Mouse (Mus musculus) gastrocnemius, postnatal 36 days (tissue): ENCODE measurements around the gene Zfp1. TPM values are rescaled to one million over a fixed set of nuclear protein-coding genes. Genes with fewer than 3 reads are reported as not detected.
"Not testable (repeated sequence)": the region's sequence is repeated elsewhere in the genome, so short reads cannot be mapped to it uniquely, and the experiment has no call there.

Experiments
- DNase-seq, 2 experiments: peaks; one replicate each; pipeline ENCODE4 v3.0.0; 2022
- intact Hi-C: fragments of 180-260 bp; cut with DNase I; formaldehyde crosslinking; loops from one replicate; pipeline ENCODE4 v1.15.1; 2025
- total RNA-seq, 2 experiments: library from RNA; stranded (reverse); gene quantifications; 2 replicates each; pipeline ENCODE4 v1.2.3; 2021

The Zfp1 gene
- total RNA-seq, 2 experiments from 2014 or later = 6.8 to 9.2 TPM

DNA sequence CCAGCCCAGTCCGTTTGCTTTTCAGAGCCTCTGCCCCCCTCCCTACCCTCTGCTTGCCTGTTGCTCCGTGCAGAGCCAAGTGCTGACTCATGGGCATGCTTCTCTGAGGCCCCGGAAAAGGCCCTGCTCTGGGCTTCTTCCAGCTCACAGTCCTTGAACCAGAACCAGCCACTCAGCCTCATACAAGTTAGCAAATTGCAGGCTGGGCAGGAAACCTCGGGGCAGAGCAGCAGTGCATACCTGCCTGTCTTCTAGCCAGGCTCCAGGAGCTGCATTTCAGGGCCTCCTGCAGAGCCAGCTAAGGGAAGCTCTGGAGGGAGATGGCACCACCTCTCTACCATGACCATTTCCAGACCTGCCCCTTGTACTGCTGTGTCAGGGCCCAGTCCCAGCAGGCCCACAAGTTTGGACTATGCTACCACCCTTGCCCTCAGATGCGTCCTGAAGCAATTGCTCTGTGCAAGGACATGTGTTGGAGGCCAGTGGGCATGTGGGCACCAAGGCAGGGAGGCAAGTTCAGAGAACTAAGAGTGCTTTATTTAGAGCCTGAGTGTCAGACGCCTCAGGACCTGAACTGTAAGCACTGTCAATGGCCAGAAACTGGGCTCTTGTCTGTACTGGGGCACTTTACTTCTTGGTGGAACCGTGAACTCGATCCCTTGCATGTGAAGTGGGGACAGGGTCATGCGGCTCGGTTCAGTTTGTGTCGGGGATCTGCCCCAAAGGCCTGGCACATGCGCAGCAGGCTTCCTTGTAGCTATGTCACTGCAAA, 18.9 kb upstream of the Zfp1 start:
- DNase-seq = peak; percentile 54 to 57
- intact Hi-C loops = no loop called here

DNA sequence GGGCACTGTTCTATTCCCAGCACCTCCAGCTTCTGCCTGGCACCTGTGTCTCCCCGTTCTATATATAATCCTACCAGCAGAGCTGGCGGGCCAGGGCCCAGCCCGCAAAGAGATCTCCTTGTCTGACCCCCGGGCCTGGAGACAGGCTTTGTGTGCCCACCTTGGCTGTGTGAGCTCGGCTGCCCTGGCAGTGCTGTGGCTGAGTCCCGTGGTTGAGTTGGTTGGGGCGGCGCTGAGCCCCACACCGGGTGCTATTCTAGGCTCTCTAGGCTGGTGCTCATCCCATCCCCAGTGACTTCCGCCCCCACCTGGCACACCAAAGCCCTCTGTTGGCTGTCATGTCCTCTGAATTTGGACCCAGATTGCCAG, 18.4 kb upstream of the Zfp1 start:
- peak in 1 of 2 experiments; percentile 58 for DNase-seq
- intact Hi-C loops = no loop called here

DNA sequence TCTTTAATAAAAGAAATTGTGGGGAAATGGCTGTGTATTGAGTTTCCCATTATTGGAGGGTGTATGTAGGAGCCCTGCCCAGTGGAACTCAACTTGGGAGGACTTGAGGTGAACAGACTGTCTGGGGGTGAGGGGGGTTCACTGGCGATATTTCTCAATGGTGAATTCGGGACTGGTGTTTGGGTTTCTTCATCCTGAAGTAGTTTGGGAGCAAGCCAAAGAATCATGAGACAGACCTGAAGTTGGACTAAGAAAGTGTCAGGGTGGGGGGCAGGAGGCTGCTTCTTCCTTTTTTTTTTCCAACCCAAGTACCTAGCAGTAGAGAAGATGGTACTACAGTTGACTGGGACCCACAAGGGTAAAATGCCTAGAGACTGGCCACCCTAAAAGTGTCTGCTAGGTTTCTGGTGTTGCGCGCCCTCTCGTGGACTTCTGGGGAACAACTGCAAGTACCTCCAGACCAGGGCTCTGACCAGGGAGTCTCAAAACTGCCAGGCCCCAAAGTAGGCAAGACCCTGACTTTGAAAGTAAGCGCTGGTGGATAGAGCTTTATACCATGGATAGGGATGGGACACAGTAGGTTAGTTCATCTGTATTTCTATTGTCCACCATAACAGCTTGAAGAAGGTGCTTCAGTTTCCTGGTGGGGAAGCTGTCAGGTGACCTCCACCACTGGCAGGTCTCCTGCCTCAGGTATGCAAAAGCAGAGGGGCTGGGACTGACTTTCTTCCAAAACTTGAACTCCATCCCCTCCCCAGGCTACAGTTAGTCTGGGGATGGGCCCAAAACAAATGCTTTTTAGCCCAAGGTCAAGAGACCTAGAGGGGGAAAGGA, 17.3 kb upstream of the Zfp1 start:
- DNase-seq = peak; percentile 66 to 75
- intact Hi-C loops = loop anchor here (1.0 kb wide), 1 partner anchor 90 kb away; the partner anchor contains the start of gene Znrf1

DNA sequence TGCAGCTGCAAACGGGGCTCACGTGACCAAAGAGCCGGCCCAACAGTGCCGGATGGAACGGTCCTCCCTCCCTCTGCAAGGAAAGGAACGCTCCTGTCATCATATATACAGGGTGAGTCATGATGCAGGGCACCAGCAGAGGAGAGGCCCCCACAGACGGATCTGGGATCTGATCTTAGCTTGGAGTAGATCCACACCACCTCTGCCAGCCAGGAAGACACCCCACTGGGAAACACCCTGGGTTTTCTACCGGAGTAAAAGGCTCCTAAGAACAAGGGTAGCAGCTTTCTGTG, 16.7 kb upstream of the Zfp1 start:
- DNase-seq = no peak
- intact Hi-C loops = loop anchor here (1.0 kb wide), 1 partner anchor 90 kb away; the partner anchor contains the start of gene Znrf1

DNA sequence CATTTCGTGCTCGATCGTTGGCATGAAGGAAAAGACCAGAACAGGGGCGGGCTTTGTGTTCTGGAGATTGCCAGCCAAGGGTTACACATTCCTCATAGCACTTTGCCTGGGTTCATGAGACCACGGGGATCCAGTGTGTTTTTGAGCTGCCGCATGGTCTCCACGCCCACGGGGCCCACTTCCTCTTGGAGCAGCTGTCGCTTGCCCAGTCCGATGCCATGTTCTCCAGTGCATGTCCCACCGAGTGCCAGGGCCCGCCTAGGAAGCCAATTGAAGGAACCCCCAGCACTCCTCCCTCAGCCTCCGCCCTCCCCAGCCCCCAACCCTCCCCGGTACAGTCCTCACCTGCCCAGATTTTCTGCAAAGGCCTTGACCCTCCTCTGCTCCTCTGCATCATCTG, 16.3 kb upstream of the Zfp1 start:
- DNase-seq = no peak
- intact Hi-C loops = loop anchor here (1.0 kb wide), 1 partner anchor 91 kb away; the partner anchor contains the start of gene Znrf1

DNA sequence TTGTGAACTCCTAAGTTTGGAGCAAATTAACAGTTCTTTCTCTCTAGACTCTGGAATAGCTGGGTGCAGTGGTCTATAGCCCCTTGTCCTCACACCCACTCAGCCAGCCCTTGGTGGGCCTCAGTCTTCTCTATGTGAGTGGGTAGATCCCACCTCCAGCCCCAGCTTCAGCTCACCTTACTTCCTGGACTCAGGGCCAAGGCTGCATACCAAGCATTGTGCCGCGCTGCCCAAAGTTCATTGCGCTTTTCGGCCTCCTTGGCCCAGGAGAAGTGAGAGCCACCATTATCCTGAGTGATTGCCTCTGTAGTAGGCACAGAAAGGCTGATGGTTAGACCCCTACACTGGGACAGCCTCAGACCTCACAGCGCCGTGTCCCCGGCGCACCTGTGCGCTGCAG, 15.3 kb upstream of the Zfp1 start:
- DNase-seq = no peak
- intact Hi-C loops = no loop called here

DNA sequence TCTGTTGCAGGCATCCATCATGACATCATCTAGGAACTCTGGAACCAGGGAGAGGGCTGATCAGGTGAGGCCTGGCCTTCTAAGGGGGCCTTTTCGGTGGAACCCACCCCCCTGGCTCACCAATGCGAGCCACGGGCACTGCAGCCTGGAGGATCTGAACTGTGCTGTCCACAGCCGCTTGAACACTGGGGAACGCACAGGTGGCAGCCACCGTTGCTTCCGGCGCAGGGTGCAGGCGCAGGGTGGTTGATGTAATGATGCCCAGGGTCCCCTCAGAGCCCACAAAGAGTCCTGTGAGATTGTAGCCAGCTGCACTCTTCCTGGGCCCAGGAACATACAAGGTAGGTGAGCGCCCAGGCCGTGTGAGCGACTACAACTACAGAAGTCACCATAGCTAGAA, 14.8 kb upstream of the Zfp1 start:
- intact Hi-C loops = no loop called here
- DNase-seq = no peak

DNA sequence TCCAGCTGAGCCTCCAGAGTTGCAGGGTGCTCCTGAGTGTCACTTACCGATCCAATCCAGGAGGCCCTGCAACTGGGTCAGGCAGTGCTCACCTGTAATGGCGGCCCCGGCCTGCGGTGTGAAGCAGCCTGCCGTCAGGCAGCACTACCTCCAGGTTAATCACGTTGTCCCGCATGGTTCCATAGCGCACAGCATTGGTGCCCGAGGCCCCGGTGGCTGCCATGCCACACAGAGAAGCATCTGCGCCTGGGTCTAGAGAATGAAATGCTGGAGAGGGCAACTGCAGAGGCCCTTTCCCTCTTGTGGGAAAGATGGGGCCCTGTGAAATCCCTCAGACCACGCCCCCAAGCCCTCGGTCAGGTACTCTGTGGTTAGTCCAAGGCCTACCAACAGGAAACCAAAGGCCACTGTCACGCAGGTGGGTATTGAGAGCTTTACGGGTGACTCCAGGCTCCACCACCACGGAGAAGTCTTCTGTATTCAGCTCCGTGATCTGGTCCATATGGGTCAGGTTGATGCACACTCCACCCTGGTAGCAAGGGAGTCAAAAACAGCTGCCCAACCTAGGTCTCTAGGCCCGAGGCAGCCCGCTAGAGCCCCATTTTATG, 14.2 kb upstream of the Zfp1 start:
- intact Hi-C loops = no loop called here
- DNase-seq = no peak

DNA sequence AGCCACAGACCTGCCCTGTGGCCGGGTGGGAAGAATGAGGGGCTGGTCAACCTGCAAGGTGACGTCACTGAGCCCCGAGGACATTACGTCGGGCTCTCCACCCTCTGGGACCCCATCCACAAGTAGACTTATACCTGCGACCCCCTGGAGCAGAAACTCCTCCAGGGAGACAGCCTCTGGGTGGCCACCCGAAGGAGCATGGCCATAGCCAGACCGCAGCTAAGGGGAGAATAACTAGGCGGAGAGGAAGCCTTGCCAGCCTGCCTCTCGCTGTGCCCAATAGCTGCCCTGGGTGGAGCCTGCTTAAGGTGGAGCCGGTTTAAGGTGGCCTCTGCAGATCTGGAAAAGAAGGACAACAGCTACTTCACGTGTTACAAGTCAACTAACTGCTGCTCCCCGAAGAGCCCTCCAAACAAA, 13.1 kb upstream of the Zfp1 start, which contains the start of gene Ldhd:
Gene Ldhd, minus strand, starts transcription at position 270 of the 417 bp plus-strand sequence.
- DNase-seq = peak; percentile 45 to 56
- intact Hi-C loops = no loop called here

DNA sequence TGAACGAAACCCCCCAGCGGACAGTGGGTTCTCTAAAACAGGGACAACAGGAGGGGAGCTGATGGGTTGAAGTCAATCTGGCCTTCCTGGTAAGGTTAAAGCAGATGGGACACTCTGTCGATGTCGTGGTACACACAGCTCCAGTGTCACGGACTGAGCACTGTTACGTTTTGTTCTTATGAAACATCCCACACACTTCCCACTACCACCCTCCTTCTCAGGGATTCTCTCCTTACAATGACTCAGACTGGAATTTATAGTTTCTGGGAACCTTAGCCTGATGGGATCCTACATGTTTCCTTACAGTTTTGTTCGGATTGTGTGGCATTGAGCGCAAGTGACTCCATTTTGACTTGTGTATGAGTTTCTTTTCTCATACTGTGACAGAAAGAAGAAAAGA, 11.6 kb upstream of the Zfp1 start:
- DNase-seq = no peak
- intact Hi-C loops = no loop called here

DNA sequence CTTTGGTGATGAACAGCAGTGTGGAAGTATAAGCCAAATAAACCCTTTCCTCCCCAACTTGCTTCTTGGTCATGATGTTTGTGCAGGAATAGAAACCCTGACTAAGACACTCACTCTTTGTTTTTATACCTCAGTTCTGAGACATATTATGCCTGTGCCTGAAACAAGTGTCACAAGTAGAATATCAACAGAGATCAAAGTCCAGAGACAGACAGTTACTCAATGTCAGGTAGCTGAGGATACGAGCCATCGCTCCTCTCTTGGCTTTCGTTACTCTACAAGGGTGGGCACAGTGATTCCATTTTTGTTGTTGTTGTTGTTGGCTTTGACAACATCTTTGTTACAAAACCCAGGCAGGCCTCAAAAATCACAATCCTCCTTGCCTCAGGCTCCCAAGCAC, 10.2 kb upstream of the Zfp1 start:
- no peak for DNase-seq
- intact Hi-C loops = no loop called here

DNA sequence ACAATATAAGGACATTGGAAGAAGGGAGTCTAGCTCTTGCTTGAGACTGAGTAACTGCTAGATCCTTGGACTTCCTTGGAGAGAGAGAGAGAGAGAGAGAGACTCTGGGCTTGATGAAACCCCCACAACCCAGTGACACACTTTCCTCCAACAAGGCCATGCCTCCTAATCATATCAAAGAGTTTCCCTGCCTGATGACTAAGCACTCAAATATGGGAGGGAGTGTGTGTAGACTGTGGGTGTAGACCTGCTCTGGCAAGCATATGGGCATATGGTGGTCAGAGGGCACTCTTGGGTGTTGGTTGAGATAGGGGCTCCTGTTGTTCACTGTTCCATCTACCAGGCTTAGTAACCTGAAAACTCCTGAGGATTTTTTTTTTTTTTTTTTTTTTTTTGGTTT, 5.1 kb upstream of the Zfp1 start:
- intact Hi-C loops = no loop called here

DNA sequence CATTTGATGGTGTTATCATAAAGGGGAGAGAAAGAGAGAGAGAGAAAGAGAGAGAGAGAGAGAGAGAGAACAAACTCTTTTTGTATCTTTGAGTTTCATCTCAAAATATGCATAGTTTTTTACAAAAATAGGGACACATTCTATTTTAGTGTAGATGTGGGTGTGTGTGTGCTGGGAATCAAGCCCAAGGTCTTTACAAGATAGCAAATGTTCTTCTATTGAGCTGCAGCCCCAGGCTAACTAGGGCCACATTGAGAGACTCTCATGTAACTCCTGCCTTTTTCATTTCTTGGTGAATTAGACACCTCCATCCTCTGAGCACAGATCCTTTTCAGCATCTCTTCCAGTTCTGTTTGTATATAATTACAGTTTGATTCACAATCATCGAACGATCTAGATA, 2.1 kb upstream of the Zfp1 start:
- intact Hi-C loops = no loop called here
- DNase-seq = no peak

More for the DNA sequence above, 5.1 kb upstream of the Zfp1 start:
- DNase-seq = no peak

DNA sequence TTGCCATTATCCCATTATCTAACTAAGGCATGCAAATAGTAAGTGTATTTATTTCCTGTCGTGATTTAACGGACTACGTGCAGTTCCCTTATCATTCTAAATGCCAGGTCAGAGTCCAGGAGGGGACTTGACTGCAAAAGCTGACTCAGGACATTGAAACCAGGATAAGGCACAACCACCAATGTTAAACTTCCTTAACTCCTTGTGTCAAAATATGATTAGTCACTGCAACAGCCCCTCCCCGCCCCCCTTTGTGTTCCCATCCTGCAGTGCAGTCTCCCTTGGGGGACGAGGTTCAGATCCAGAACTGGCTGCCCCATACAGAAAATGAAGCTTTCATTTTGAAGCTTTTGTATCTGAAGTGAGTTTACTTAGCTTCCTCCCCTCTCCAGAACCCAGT, 705 bp upstream of the Zfp1 start:
- DNase-seq = no peak
- intact Hi-C loops = no loop called here

DNA sequence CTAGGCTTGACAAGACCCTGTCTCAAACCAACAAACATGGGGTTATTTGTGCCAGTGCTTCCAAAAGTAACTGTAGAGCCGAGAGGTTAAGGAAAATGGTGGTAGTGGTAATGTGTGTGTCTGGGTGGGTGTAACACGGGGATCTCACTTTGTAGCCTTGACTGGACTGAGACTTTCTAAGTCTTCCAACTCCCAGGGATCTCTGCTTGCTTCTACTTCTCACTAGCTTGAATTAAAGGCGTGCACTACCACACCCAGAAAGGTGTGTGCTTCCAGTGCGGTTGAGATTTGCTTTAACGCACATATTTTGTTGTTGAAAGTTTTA, 300 bp upstream of the Zfp1 start:
- intact Hi-C loops = no loop called here
- no peak for DNase-seq

DNA sequence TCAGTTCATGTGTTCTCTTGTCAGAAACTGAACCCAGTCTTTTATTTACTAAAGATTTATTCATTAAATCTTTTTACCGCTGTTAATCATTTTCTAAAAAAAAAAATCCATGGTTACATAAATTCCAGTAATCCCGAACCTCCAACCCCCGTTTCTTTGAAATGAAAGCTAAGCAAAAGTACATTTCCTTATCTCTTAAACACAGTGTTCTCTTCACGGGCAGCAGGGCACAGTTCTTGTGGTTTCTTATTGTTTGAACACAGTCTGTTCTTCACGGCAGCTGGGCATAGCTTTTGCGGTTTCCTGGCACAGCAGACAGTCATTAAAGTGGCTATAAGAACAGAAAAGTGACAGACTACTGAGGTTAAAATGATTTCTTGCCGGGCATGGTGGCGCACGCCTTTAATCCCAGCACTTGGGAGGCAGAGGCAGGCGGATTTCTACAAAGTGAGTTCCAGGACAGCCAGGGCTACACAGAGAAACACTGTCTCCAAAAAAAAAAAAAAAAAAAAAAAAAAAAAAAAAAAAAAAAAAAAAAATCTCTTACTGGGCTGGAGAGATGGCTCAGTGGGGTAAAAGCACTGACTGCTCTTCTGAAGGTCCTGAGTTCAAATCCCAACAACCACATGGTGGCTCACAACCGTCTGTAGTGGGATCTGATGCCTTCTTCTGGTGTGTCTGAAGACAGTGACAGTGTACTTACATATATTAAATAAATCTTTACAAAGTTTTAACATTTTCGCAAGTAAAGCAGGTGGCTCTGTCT, 1.3 kb downstream of the Zfp1 start:
- intact Hi-C loops, DNase-seq: not testable (repeated sequence)

DNA sequence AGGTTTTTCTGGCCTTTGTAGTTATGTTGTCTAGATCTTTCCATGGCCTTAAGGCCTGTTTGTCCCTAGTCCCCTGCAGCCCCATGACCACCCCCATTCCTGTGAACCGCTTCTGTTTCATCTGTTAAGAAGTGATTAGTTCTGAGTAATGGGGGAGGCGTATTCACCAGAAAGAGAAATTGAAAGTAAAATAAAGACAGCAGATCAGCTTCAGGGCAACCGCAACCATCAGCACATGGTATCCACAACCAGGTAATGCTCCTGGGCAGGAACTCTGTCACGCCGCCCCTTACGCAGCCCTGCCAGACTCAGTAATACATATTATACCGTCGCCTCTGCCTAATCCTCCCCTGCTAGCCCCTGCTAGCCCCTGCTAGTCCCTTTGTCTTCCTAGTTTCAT, 2.5 kb downstream of the Zfp1 start:
- DNase-seq = no peak
- intact Hi-C loops = no loop called here

DNA sequence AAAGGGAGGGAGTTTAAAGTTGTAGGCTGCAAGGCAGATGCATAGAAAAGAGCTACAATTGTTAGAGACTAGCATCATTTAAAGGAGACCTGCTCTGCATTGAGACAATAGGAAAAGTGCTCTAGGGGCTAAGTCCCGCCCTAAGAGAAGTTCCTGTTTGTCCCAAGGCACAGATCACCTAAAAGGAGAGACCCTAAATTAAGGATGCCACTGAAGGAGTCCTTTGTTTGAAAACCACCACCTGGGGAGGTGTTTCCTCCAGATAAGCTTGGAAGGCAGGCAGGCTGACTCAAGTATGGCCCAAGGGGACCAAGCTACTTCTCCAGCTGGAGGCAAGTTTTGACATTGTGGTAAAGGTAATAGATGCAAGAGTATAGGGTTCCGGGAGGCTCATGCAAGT, 5.6 kb downstream of the Zfp1 start:
- intact Hi-C loops = no loop called here
- DNase-seq = no peak

DNA sequence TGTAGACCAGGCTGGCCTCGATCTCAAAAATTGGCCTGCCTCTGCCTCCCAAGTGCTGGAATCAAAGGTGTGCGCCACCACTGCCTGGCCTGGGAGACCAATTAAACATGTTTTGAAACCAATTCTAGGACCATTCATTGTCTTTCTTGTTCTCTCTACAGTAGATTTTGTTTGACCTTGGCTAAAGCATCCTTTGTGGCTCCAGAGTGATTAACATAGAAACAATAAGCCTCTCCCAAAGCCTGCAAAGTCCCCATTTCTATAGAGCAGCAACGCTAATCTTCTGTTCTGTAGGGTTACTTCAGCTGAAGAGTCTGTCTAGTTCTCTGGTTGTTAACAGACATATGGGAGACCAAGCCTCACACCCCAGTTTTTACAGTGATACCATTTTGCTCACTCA, 7.5 kb downstream of the Zfp1 start:
- DNase-seq = no peak
- intact Hi-C loops = no loop called here

DNA sequence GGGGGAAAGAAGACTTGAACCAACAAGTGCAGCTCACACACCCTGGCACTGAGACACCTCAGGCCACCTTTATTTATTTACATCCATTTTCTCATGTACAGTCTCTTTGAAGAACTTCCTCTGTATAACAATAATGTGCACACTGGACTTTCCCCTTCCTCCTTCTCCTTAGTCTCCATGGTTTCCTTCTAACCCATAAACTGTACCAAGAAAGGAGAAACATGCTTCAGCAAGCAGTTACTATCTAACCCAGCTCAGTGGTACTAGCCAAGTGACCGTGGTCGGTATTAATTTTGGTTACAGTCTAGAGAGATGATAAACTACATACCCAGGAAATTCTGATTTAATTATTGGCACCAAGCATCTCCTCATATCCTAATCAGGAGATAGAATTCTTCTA, 10.3 kb downstream of the Zfp1 start:
- intact Hi-C loops = no loop called here
- no peak for DNase-seq

DNA sequence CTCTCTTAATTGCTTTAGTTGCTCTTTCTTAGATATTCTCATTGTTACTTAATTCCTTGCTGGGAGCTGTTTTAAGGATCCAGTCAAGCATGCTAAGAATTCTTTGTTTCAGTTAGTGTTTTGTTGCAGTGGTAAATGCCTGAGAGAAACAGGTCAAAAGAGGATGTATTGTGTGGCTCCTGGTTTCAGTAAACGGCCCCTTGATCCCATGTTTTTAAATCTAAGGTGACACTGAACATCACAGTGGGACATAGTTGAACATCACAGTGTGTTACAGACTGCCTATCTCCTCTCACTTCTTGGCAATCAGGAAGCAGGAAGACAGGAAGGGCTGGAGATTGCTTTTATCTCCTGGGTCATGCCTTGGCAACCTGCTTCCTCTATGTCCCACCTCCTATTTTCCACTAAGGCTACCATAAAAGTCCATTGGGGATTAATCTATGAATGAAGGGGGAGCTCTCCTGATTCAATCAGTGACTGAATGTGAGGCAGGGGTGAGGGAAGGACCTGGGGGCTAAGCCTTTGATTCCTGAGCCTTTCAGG, 14.2 kb downstream of the Zfp1 start:
- no peak for DNase-seq
- intact Hi-C loops = no loop called here
